Mouse (Mus musculus) spleen, embryonic (tissue): ENCODE measurements around the gene Morn3.

Experiments
- CTCF ChIA-PET: fragments of 350-600 bp; sonication (Branson Sonifier 250); formaldehyde crosslinking; loops from one replicate; lab custom pipeline; 2022; lab: Charles Lee

The Morn3 gene

DNA sequence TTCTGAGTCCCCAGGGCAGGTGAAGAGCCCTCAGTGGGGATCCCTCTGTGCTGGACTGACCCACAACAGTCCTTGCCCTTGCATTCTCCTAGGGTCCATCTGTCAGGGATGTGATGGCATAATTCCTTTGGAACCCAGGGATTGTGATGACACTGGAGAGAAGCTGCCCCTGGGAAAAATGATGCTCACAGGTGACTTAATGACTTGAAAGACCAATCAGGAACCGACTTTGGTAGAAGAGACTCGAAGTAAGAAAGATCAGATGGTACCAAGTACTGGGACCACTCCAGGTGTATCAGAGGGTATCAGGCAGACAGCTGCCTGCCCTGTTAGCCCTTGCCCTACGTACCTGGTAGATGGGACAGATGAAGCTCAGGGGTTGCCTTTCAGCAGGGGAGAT, at the start of gene Morn3:
Gene Morn3, minus strand, starts transcription at position 101 of the 400 bp plus-strand sequence.
- CTCF ChIA-PET = interaction anchor here (0.6 kb wide), 1 partner anchor 10 kb away, joined by 5 read pairs; no protein-coding TSS in a partner anchor

DNA sequence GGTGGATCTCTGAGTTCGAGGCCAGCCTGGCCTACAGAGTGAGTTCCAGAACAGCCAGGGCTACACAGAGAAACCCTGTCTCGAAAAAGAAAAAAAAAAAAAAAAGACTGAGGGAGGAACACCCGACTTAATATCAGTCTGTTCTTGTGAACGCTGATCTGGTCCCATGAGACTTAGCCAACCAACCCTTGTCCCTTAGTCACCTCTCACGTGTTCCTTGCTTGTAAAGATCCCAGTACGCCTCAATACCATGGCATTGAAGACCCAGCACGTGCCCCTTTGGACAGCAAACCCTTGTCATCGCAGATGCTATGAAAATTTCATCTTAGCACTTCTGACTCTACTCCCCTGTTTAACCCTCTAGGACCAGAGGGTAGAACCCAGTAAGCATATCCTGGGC, 49.5 kb upstream of the Morn3 start:
- CTCF ChIA-PET = no interaction called here

GRCm38 (mm10) chr5:123094238-123094991, 47.6 kb upstream of the Morn3 start:
- CTCF ChIA-PET = no interaction called here

DNA sequence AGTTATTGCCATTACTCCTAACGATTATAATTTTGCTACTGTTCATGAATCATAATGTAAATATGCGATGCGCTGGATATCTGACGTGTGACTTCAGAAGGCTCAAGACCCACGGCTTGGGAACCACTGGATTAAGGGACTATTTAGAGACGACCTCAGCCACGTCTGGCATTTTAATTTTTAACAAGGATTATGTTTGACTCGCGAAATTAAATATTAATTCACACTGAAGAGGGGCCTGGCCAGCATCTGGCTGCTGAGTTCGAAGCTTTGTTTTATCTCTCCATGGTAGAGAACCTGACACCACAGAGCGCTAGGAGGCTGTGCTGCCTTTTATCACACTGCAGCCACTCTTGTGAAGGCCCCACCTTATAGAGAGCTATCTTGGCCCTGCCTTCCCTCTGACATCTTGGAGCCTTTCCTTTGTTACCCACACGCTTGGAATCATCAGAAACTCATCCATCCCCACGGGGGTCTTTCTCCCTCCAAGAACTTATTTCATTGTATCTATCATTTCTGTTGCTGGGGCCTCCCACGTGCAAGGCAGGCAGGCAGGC, 46.3 kb upstream of the Morn3 start:
- CTCF ChIA-PET = no interaction called here

GRCm38 (mm10) chr5:123090560-123091306, 43.9 kb upstream of the Morn3 start:
- CTCF ChIA-PET = interaction anchor here (0.6 kb wide), 1 partner anchor 53 kb away, joined by 4 read pairs; no protein-coding TSS in a partner anchor

GRCm38 (mm10) chr5:123088784-123089183, 42.0 kb upstream of the Morn3 start:
- CTCF ChIA-PET = no interaction called here

DNA sequence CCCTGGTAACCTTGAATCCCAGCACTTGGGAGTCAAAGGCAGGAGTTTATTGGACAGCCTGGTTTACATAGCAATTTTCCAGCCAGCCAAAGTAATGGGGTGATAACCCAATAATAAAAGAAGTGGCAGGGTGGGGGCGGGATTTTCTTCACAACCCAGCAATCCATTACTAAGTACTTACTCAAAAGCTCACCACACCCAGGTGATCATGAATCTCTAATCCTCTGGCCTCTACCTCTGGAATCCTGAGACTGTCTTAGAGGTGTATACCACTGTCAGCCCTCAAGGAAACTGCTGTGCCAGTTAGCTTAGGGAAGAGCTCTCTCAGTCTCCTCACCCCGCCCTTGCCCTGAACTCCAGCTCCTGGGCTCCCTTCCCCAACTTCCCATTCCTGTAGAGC, 39.7 kb upstream of the Morn3 start:
- CTCF ChIA-PET = interaction anchor here (0.6 to 1.1 kb wide), 3 partner anchors 43 to 46 kb away, joined by 3 to 6 read pairs (median 3); no protein-coding TSS in a partner anchor

DNA sequence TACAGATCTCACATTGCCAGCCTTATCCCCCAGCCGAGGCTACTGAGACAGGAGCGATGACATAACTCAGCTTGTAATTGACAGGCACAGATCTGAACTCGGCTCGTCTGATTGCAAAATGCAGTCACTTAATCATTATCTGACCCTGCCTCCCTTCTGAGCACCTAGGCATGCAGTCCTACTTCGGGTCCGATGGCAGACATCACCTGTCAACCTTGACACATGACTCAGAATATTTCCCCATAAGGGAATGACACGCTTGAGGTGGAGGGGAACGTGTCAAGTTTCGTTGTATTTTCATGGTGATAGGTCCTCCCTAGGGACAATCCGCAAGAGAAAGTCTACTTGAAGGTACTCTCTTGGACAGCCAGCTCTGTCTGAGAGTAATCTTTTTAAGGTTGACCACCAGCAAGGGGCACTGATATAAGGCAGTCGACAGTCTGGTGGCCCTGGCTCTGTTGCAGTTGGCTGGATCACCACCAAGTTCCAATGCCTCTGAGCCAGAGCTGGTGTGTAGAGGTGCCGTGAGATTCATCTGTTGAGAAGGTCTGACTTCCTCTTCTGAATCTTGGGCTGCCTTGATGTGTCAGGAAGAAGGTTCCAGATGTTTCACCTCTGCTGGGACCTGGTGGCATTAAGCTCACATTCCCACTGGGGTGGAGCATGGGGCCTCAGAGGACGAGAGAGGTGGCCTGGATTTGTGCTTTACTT, 36.7 kb upstream of the Morn3 start:
- CTCF ChIA-PET = no interaction called here

GRCm38 (mm10) chr5:123080510-123080909, 33.7 kb upstream of the Morn3 start:
- CTCF ChIA-PET = interaction anchor here (0.6 kb wide), 1 partner anchor 64 kb away, joined by 5 read pairs; no protein-coding TSS in a partner anchor

- CTCF ChIA-PET = no interaction called here
Observed at GRCm38 (mm10) chr5:123080041-123080440, 33.2 kb upstream of the Morn3 start.

- CTCF ChIA-PET = no interaction called here
Observed at GRCm38 (mm10) chr5:123079568-123079967, 32.8 kb upstream of the Morn3 start.

- CTCF ChIA-PET = interaction anchor here (0.9 kb wide), 1 partner anchor 66 kb away, joined by 4 read pairs; no protein-coding TSS in a partner anchor
Observed at GRCm38 (mm10) chr5:123076419-123077281, 29.8 kb upstream of the Morn3 start.

GRCm38 (mm10) chr5:123075576-123076418, 29.0 kb upstream of the Morn3 start:
- CTCF ChIA-PET = no interaction called here

- CTCF ChIA-PET = interaction anchor here (0.6 to 2.7 kb wide), 2 partner anchors 63 to 81 kb away, joined by 3 to 6 read pairs; no protein-coding TSS in a partner anchor
Observed at GRCm38 (mm10) chr5:123068714-123069113, 21.9 kb upstream of the Morn3 start.

DNA sequence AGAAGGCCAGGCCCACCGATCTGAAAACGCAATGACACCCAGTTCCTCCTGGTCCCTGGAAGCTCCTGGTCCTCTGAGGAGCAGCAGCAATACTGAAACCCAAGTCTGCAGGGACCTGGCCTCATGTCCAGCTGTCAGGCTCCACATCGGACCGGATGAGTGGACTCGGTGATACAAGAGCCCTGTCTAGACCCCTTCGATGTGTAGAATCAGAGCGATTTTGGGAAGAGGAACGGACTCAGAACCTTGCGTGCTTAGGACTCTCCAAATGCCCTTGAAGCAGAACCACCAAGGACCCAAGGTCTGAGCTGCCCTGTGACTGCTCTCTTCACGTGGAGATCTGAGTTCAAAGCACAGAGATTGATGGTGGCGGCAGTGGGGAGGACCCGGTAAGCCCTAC, 21.3 kb upstream of the Morn3 start, which contains the start of gene Tmem120b:
Gene Tmem120b, plus strand, starts transcription at position 301 of the 400 bp plus-strand sequence.
- CTCF ChIA-PET = interaction anchor here (0.6 to 2.7 kb wide), 3 partner anchors 63 to 82 kb away, joined by 3 to 6 read pairs (median 3); no protein-coding TSS in a partner anchor

- CTCF ChIA-PET = interaction anchor here (0.6 to 2.7 kb wide), 4 partner anchors 76 to 866 kb away, joined by 3 to 6 read pairs (median 4); no protein-coding TSS in a partner anchor
Observed at GRCm38 (mm10) chr5:123067395-123067995, 20.7 kb upstream of the Morn3 start.

DNA sequence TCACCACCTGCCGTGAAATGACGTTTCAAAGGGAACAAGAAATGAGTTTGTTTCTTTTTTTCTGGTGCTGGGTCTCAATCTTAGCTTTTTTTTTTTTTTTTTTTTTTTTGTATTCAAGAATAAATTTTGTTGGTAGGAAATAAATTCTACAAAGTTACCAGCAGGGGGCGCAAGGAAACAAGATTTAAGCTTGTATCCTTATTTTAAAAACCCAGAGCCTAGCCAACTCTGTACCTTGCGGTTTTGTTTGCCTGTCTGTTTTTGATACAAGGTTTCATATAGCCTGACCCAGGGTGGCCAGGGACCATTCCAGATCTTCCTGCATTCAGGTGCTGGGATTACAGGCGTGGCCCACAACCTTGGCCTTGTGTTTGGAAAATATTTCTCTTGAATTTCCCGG, 17.4 kb upstream of the Morn3 start:
- CTCF ChIA-PET = interaction anchor here (0.6 to 2.1 kb wide), 6 partner anchors 46 to 399 kb away, joined by 3 to 10 read pairs (median 6); partner anchors contain the start of gene Rhof

- CTCF ChIA-PET = interaction anchor here (0.6 to 0.7 kb wide), 3 partner anchors 44 to 352 kb away, joined by 3 to 11 read pairs (median 3); no protein-coding TSS in a partner anchor
Observed at GRCm38 (mm10) chr5:123063141-123063540, 16.3 kb upstream of the Morn3 start.
